Mouse (Mus musculus) CH12.LX (cell line): ENCODE measurements around the gene Prkag2. TPM values are rescaled to one million over a fixed set of nuclear protein-coding genes. Genes with fewer than 3 reads are reported as not detected.

Experiments
- DNase-seq: peaks from one replicate; pipeline ENCODE4 v3.0.0-alpha.2; 2013; ENCODE audit errors: extremely low read depth
- H3K27ac ChIP-seq: 2 replicates; pipeline ENCODE4 v1.5.1; 2012; ENCODE audit warnings: low read depth, mild to moderate bottlenecking, control low read depth, moderate library complexity; ENCODE audit not compliant: insufficient read depth
- H3K27me3 ChIP-seq: replicated peaks from 2 replicates; pipeline ENCODE3; 2012; ENCODE audit warnings: inconsistent platforms
- H3K36me3 ChIP-seq, 2 experiments: replicated peaks in 1 of 2; 2 replicates each; pipeline versions ENCODE3 to v1.6.1; 2012; ENCODE audit warnings: inconsistent platforms in 1 of 2, low read length in 1 of 2, mild to moderate bottlenecking in 1 of 2, mixed read lengths in 1 of 2, moderate library complexity in 1 of 2; ENCODE audit not compliant: control insufficient read depth in 1 of 2, insufficient read depth in 1 of 2
- H3K4me1 ChIP-seq, 2 experiments: 2 replicates each; pipeline ENCODE4 v1.6.1; 2012; ENCODE audit warnings: inconsistent platforms in 1 of 2, moderate library complexity in 1 of 2; ENCODE audit not compliant: insufficient read depth in 2 of 2, control insufficient read depth in 1 of 2
- H3K4me2 ChIP-seq: 2 replicates; pipeline ENCODE4 v1.6.1; 2012; ENCODE audit warnings: low read depth, mild to moderate bottlenecking, control low read depth; ENCODE audit not compliant: poor library complexity, insufficient read depth, severe bottlenecking
- H3K4me3 ChIP-seq, 3 experiments: fragments of 150-350 bp in 1 of 3; sonication (generic) in 1 of 3; replicated peaks in 1 of 3; 2 replicates each; pipeline versions ENCODE3 to v1.5.1; 2011 to 2012; ENCODE audit warnings: low read depth in 2 of 3, low read length in 2 of 3, mild to moderate bottlenecking in 2 of 3, moderate library complexity in 2 of 3, control low read depth in 1 of 3, improper control_type of control experiment in 1 of 3, inconsistent platforms in 1 of 3, mixed read lengths in 1 of 3; ENCODE audit not compliant: poor library complexity in 1 of 3
- H3K79me2 ChIP-seq: replicated peaks from 2 replicates; pipeline ENCODE4 v1.6.1; 2012; ENCODE audit warnings: mild to moderate bottlenecking, moderate library complexity; ENCODE audit not compliant: control insufficient read depth, poor library complexity, insufficient read depth, severe bottlenecking; ENCODE audit errors: extremely low read depth
- H3K9ac ChIP-seq: 2 replicates; pipeline ENCODE4 v1.6.1; 2012; ENCODE audit warnings: low read depth, mild to moderate bottlenecking, control low read depth, moderate library complexity; ENCODE audit not compliant: insufficient read depth
- H3K9me3 ChIP-seq: replicated peaks from 2 replicates; pipeline ENCODE3; 2012; ENCODE audit warnings: low read length, inconsistent platforms, mixed read lengths
- BHLHE40 ChIP-seq: IDR thresholded peaks from 2 replicates; pipeline ENCODE4 v1.6.1; 2011; ENCODE audit warnings: mild to moderate bottlenecking, low read depth, low read length, improper control_type of control experiment
- CTCF ChIP-seq, 2 experiments: IDR thresholded peaks in 1 of 2; conservative IDR thresholded peaks in 1 of 2; 2 replicates each; pipeline ENCODE4 v1.5.1; 2011 to 2012; ENCODE audit warnings: low read depth in 2 of 2, low read length in 2 of 2, improper control_type of control experiment in 1 of 2, inconsistent platforms in 1 of 2, mild to moderate bottlenecking in 1 of 2, moderate library complexity in 1 of 2
- ELF1 ChIP-seq: IDR thresholded peaks from 2 replicates; pipeline ENCODE4 v1.6.1; 2014; ENCODE audit warnings: low read depth, mild to moderate bottlenecking, inconsistent platforms, low read length, improper control_type of control experiment
- HCFC1 ChIP-seq: IDR thresholded peaks from 2 replicates; pipeline ENCODE4 v1.6.1; 2012; ENCODE audit warnings: low read depth, mild to moderate bottlenecking, inconsistent platforms, low read length, improper control_type of control experiment
- IRF4 ChIP-seq: IDR thresholded peaks from 2 replicates; pipeline ENCODE4 v1.6.1; 2014; ENCODE audit warnings: low read depth, mild to moderate bottlenecking, inconsistent platforms, low read length, improper control_type of control experiment
- KAT2A ChIP-seq: IDR thresholded peaks from 2 replicates; pipeline ENCODE4 v1.6.1; 2012; ENCODE audit warnings: low read length, improper control_type of control experiment, inconsistent platforms; ENCODE audit not compliant: insufficient replicate concordance
- MAFK ChIP-seq: IDR thresholded peaks from 2 replicates; pipeline ENCODE4 v1.6.1; 2011; ENCODE audit warnings: low read length, improper control_type of control experiment; ENCODE audit not compliant: insufficient replicate concordance
- MAX ChIP-seq: IDR thresholded peaks from 2 replicates; pipeline ENCODE4 v1.6.1; 2011; ENCODE audit warnings: low read length, improper control_type of control experiment
- MXI1 ChIP-seq: IDR thresholded peaks from 2 replicates; pipeline ENCODE4 v1.6.1; 2011; ENCODE audit warnings: mild to moderate bottlenecking, low read depth, low read length, improper control_type of control experiment
- NRF1 ChIP-seq: IDR thresholded peaks from 2 replicates; pipeline ENCODE4 v1.6.1; 2014; ENCODE audit warnings: low read depth, mild to moderate bottlenecking, inconsistent platforms, low read length, improper control_type of control experiment, moderate library complexity
- POLR2A ChIP-seq: IDR thresholded peaks from 2 replicates; pipeline ENCODE4 v1.6.1; 2011; ENCODE audit warnings: low read depth, mild to moderate bottlenecking, improper control_type of control experiment, low read length
- POLR2AphosphoS2 ChIP-seq: IDR thresholded peaks from 2 replicates; pipeline ENCODE4 v1.6.1; 2011; ENCODE audit warnings: low read depth, low read length, improper control_type of control experiment
- RAD21 ChIP-seq: IDR thresholded peaks from 2 replicates; pipeline ENCODE4 v1.6.1; 2011; ENCODE audit warnings: low read depth, mild to moderate bottlenecking, low read length, improper control_type of control experiment, moderate library complexity
- SIN3A ChIP-seq: IDR thresholded peaks from 2 replicates; pipeline ENCODE4 v1.6.1; 2012; ENCODE audit warnings: low read length, improper control_type of control experiment, inconsistent platforms
- SMC3 ChIP-seq: IDR thresholded peaks from 2 replicates; pipeline ENCODE4 v1.6.1; 2011; ENCODE audit warnings: low read depth, low read length, improper control_type of control experiment
- TCF12 ChIP-seq: IDR thresholded peaks from 2 replicates; pipeline ENCODE4 v1.6.1; 2014; ENCODE audit warnings: low read depth, mild to moderate bottlenecking, inconsistent platforms, low read length, improper control_type of control experiment
- ZKSCAN1 ChIP-seq: IDR thresholded peaks from 2 replicates; pipeline ENCODE4 v1.6.1; 2012; ENCODE audit warnings: low read depth, inconsistent platforms, low read length, improper control_type of control experiment, borderline replicate concordance
- dilution Hi-C: fragments of 300-500 bp; cut with MboI; formaldehyde crosslinking; loops from 2 replicates; pipeline ENCODE4 v1.14.3; 2020; ENCODE audit warnings: low sequenced_read_pairs; ENCODE audit not compliant: extremely low pct_unique_long_range_greater_than_20kb, extremely low pct_ligation_motif_present
- in situ Hi-C: fragments of 300-500 bp; cut with MboI; formaldehyde crosslinking; loops from 3 replicates; pipeline ENCODE4 v1.14.3; 2019; ENCODE audit warnings: low sequenced_read_pairs, low pct_ligation_motif_present, low pct_unique_long_range_greater_than_20kb, mixed read lengths
- polyA plus RNA-seq: library from polyadenylated mRNA; unstranded; fragments of >175 nt; gene quantifications from 2 replicates; pipeline ENCODE4 v1.2.1, GENCODE M21; 2012; ENCODE audit warnings: low read depth; ENCODE audit not compliant: insufficient read length
- total RNA-seq, 2 experiments: library from RNA; depleted of rRNA; stranded (reverse); fragments of 300-350 nt in 1 of 2; fragments of >200 nt in 1 of 2; gene quantifications; 2 replicates each; pipeline ENCODE4 v1.2.3; 2012 to 2014

Prkag2 gene
- total and polyA plus RNA-seq, 3 experiments, result 4.6 to 21.2 (median 8.8) TPM

- Histone ChIP-seq H3K9me3 (no peaks in the 10 kb centered on the region), H3K27me3 (no peaks in the 10 kb centered on the region), H3K4me3 (no peak overlapping the region), H3K4me2 (no peak overlapping the region), H3K9ac (no peak overlapping the region), H3K4me1 (no peaks in the 10 kb centered on the region), H3K79me2 (no peaks in the 10 kb centered on the region), H3K27ac (no peak overlapping the region), H3K36me3 (no peaks in the 10 kb centered on the region)
- TF ChIP-seq NRF1 (no peak), TCF12 (no peak), ELF1 (no peak), SIN3A (no peak), POLR2A (no peak), CTCF (conservative IDR thresholded peaks at IDR 0.05 in 1 of 2, IDR thresholded peaks at IDR 0.05 in 1 of 2; ENCODE audit: low read depth in 2 of 2, low read length in 2 of 2) (no peak), MAFK (no peak), ZKSCAN1 (no peak), HCFC1 (no peak), MAX (no peak), IRF4 (no peak), BHLHE40 (no peak), KAT2A (no peak)
- dilution Hi-C loops, result no loop called here
- in situ Hi-C loops, result no loop called here
- peak; percentile 6 for DNase-seq
These were observed 27.4 kb upstream of the Prkag2 start for GRCm38 (mm10) chr5:25127865-25128264.

DNA sequence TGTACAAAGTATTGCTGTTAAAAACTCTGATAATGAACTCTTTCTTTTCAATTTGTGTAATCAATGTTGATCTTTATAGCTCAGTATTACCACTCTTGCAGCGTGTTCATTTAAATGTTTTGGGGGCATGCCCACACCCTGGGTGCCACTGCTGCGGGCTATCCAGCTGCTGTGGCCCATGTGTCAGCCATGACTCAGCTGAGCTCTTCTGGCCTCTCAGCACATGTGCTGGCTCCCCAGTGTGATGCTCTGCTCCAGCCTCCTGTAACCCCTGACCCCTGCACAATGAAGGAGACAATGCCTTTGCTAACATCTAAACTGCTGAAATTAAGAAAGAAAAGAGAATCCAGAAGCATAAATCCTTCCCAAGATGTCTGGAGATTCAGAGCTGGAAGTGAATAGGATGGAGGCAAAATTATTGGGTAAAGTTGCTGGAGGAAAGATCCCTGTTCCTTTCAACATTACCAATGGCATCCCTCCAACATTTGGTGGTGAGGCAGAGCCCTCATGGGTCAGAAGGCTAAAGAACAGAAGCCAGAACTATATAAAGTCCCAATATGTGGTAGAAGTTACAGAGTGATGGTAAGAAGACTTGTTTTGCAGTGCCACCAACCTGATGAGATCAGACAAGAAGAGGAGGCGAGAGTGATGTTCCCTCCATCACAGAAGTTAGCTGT, 25.6 kb upstream of the Prkag2 start:
- TF ChIP-seq SMC3 (no peak), POLR2AphosphoS2 (no peak), ELF1 (no peak), CTCF (conservative IDR thresholded peaks at IDR 0.05 in 1 of 2, IDR thresholded peaks at IDR 0.05 in 1 of 2; ENCODE audit: low read depth in 2 of 2, low read length in 2 of 2) (no peak), MXI1 (no peak), RAD21 (no peak)
- H3K4me2 ChIP-seq, result no peak overlapping the region
- no peaks in the 10 kb centered on the region for H3K9me3 ChIP-seq
- no peaks in the 10 kb centered on the region for H3K4me1 ChIP-seq
- H3K36me3 ChIP-seq, result no peaks in the 10 kb centered on the region
- in situ Hi-C loops (no loop called here), dilution Hi-C loops (no loop called here)
- no peak overlapping the region for H3K9ac ChIP-seq
- no peak overlapping the region for H3K4me3 ChIP-seq
- H3K27ac ChIP-seq, result no peak overlapping the region
- H3K79me2 ChIP-seq, result no peaks in the 10 kb centered on the region
- DNase-seq, result no peak
- no peaks in the 10 kb centered on the region for H3K27me3 ChIP-seq
